Mouse (Mus musculus) NIH3T3 (cell line): ENCODE results near the gene Stac2.

Experiments used
- DNase-seq: peaks from one replicate; pipeline ENCODE4 v3.0.0-alpha.2; 2012; ENCODE audit warnings: low read depth

Stac2 gene

GRCm38 (mm10) chr11:98052989-98053834, at the start of gene Stac2:
Gene Stac2 (minus strand): TSS chr11:98053462.
- no peak for DNase-seq

- no peak for DNase-seq
Measured at GRCm38 (mm10) chr11:98101332-98101731, 48.1 kb upstream of the Stac2 start.

DNA sequence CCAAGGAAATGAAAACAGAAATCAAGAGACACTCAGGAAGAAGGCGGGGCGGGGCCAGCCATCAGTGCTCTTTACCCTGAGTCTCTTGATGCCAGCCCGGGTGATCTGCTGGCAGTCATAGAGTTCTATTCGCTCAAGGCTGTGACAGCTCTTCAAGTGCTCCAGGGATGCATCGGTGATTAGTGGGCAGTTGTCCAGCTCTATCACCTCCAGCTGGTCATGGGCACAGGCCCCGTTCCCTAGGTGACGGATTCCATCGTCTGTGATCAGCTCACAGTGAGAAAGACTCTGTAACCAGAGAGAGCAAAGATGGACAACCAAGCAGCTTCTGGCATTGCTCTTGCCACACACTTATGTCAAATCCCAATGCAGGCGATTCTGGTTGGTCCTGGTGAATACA, 37.3 kb upstream of the Stac2 start:
- DNase-seq, result no peak

GRCm38 (mm10) chr11:98088224-98088623, 35.0 kb upstream of the Stac2 start:
- peak; percentile 65 for DNase-seq

GRCm38 (mm10) chr11:98086574-98086973, 33.3 kb upstream of the Stac2 start:
- DNase-seq, result no peak

DNA sequence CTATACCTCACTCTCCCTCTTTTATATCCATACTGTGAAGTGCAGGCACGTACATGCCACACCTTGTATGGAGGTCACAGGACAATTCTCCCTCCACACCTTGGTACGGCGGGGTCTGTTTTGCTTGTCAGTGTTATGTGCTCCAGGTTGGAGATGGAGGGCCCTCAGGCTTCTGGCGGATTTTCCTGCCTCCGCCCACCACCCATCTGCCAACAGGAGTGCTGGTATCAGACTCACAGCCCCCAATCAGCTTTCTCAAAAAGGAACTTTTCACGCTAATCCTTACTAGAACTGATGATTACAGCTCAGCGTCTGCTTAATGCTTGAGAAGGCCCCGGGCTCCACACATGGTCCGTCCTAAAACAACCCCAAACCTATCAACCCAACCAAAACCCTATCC, 32.9 kb upstream of the Stac2 start:
- no peak for DNase-seq

- no peak for DNase-seq
Measured at GRCm38 (mm10) chr11:98082745-98083144, 29.5 kb upstream of the Stac2 start.

GRCm38 (mm10) chr11:98080450-98080849, 27.2 kb upstream of the Stac2 start:
- DNase-seq, result no peak

GRCm38 (mm10) chr11:98077086-98077485, 23.8 kb upstream of the Stac2 start:
- no peak for DNase-seq

DNA sequence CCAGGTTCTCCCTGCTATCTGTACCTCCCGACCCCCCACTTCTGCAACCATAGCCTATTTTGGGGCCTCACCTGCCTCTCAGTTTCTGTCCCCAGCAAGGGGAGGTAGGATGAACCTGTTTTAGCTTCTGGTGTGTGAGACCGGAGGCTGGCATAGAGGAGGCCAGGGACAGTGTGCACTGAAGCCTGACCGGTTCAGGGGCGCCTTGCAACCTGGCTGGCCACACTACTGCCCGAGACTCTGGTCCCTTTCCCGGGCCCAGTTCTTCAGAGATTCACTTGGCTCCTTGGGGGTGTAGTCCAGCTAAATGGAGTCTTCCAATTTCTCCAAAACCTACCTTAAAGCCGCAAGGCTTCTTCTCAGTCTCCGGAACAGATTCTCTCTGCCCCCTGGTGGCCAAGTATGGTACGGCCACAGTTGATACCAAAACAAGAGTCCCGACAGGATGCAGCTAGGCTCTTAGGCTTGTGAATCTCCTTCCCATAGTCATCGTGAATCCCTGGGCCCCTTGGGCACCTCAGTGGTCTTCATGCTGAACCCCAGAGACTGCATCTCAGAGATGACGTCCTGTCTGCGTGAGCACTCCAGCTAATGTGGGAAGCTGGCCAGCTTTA, 22.0 kb upstream of the Stac2 start:
- DNase-seq, result peak; percentile 95

DNA sequence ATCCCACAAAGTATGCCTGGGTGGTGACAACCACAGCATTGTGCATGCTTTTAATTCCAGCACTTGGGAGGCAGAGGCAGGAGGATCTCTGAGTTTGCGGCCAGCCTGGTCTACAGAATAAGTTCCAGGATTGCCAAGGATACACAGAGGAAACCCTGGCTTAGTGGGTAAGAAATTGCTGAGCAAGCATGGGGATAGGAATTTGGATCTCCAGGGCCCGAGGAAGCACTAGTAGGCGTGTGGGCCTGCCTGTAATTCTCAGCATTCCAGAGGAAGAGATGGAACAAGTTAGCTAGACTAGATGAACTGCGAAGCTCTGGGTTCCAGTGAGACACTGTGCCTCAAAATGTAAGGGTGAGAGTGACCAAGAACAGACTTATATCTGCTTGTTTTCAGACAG, 20.2 kb upstream of the Stac2 start:
- DNase-seq, result no peak

- no peak for DNase-seq
Measured at GRCm38 (mm10) chr11:98067255-98067654, 14.0 kb upstream of the Stac2 start.

DNA sequence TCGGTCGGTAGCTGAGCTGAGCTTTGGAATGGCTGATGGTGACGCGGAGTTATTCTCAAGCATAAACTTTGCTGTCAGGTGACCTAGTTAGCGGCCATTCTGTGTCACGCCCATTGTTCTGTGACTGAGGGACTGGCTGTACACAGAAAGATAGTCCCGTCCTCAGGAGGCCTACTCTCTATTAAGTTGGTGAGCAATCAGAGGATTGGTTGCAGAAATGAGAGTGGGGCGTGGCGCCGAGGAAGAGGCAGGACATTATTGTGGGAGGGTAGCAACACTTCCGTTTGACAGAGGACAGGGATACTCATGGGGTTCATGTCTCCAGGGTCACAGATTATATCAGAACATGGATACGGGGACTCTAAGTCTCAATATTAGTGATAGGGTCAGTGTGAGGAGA, 12.9 kb upstream of the Stac2 start:
- no peak for DNase-seq

DNA sequence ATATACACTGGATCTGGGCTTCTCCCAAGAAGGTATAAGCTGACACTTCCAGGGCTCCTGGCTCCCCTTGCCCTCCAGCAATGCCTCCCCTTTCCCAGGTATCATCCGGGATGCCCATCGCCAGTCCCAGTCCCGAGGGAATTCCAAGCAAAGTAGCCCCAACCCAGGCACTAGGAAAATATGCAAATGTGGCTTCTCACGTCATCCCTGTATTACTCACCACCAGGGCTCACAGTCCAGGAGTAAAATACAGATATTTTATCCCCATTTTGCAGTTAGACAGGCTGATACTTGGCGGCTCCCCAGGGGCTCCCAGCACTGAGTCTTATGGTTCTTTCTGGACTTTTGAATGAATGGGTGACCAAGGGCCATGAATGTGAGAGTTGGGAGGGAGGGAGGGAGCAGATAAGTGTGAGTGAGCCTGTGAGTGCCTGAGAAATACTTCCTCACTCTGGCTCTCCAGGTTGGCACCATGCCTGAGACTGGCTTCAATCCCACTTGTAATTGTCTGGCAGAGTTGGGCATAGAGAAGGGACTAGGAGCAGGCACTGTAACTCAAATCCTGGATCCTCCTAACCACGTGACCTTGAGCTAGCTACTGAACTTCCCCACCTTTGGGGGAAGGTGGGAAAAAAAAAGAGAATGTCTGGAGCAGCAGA, 8.8 kb upstream of the Stac2 start:
- peak; percentile 88 for DNase-seq

DNA sequence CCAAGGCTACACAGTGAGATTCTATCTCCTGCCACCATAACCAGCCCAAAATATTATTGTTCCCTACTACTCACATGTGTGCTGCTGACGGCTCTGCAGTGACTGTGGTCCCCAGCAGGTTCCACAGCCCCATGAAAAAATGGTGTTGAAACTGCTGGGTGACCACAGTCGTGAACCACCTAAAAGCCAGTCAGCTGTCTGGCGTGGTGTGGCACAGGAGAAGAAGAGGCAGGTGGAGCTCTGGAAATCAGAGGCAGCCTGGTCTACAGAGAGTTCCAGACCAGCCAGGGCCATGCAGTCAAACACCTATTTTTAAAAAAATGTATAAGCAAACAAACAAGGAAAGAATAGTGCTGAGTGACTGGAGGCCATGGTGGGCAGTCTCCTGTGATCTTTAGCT, 8.2 kb upstream of the Stac2 start:
- no peak for DNase-seq

GRCm38 (mm10) chr11:98060104-98060692, 6.9 kb upstream of the Stac2 start:
- no peak for DNase-seq

- DNase-seq, result peak; percentile 55
Measured at GRCm38 (mm10) chr11:98059662-98060061, 6.4 kb upstream of the Stac2 start.

DNA sequence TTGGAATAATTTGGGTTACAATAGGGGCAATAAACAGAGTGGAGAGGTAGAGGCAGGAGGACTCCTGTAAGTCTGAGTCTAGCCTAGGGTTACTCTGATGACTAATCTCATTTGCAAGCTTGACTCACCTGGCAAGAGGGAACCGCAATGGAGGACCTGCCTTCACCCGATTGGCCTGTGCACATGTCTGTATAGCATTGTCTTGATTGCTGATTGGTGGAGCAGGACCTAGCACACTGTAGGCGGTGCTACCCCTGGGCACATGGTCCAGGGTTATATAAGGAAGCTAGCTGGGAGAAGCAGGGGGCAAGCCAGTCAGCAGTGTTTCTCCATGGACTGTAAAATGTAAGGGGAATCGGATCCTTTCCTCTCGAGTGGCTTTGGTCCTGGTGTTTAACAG, 4.7 kb upstream of the Stac2 start:
- DNase-seq, result peak; percentile 79

DNA sequence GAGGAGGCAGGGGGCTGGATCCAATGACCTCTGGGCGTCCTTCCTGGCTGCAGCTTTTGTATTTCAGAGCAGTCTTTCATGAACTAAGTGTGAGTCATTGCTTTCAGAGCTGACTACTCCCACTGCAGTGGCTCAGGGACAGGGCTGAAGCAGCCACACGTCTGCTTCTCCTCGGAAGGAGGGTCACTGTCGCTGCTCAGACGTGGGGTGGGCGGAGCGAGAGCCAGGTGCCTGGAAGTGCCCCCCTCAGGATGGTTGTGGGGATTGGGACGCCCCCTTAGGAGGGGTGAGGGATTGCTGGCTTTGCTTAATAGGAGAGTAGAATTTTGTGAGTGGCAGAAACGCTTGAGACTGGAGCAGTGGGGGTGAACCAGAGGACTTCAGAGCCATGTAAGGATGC, 4.2 kb upstream of the Stac2 start:
- DNase-seq, result peak; percentile 65

GRCm38 (mm10) chr11:98052129-98052988, 903 bp downstream of the Stac2 start:
- DNase-seq, result no peak

DNA sequence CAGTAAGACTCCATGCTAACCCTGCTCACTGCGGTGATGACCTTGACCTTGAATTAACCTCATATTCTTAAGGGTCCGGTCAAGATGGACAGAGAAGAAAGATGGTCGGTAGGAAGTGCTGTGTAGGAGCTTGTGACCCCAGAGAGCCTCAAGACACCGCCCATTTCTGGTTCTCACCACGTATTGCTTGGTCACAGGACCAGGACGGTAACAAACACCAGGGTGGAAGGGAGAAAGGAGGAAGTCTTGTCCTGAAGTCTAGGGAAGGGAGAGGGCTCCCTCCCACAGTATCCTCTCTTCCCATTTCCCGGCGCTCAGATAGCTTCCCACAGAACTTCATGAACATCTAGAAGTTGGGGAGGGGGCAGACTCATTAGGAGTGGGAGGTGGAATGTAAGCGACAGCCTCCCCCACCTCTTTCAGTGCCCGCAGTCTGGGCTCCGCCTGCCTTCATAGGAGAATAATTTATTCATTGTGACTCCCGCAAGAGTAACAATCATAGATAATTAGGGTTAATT, 1.6 kb downstream of the Stac2 start:
- DNase-seq, result no peak

- DNase-seq, result no peak
Measured at GRCm38 (mm10) chr11:98050940-98051339, 2.3 kb downstream of the Stac2 start.
